Mouse (Mus musculus): Measurements from ENCODE around the gene Odc1. TPM values are rescaled to one million over a fixed set of nuclear protein-coding genes. Genes with fewer than 3 reads are reported as not detected.
"Not testable (repeated sequence)": the region's sequence is repeated elsewhere in the genome, so short reads cannot be mapped to it uniquely, and the experiment has no call there.

Odc1 gene
- total RNA-seq, 2 experiments from 2014 or later, result 177 to 178 TPM

- intact Hi-C loops (cut with DNase I), result loop anchor here (10.0 kb wide), 2 partner anchors 144 to 184 kb away; no protein-coding TSS in a partner anchor
- DNase-seq, result peak; percentile 46
These were observed 3.9 kb downstream of the Odc1 start for GRCm38 (mm10) chr12:17548505-17548904.

- DNase-seq, result not testable (repeated sequence)
- intact Hi-C loops (cut with DNase I), result loop anchor here (10.0 kb wide), 2 partner anchors 145 to 185 kb away; no protein-coding TSS in a partner anchor
These were observed 4.8 kb downstream of the Odc1 start for GRCm38 (mm10) chr12:17549421-17549820.

- no peak for DNase-seq
- intact Hi-C loops (cut with DNase I), result loop anchor here (5.0 kb wide), 1 partner anchor 256 kb away; no protein-coding TSS in a partner anchor
These were observed 6.8 kb downstream of the Odc1 start for GRCm38 (mm10) chr12:17551208-17551995.

GRCm38 (mm10) chr12:17552420-17552819 lies 7.8 kb downstream of the Odc1 start:
- intact Hi-C loops (cut with DNase I), result loop anchor here (5.0 kb wide), 1 partner anchor 255 kb away; no protein-coding TSS in a partner anchor
- no peak for DNase-seq

GRCm38 (mm10) chr12:17552949-17553348 lies 8.4 kb downstream of the Odc1 start:
- intact Hi-C loops (cut with DNase I), result loop anchor here (5.0 kb wide), 1 partner anchor 254 kb away; no protein-coding TSS in a partner anchor
- no peak for DNase-seq

GRCm38 (mm10) chr12:17553627-17554026 lies 9.0 kb downstream of the Odc1 start:
- intact Hi-C loops (cut with DNase I), result loop anchor here (5.0 kb wide), 1 partner anchor 254 kb away; no protein-coding TSS in a partner anchor

GRCm38 (mm10) chr12:17554200-17554951 lies 9.8 kb downstream of the Odc1 start:
- peak; percentile 95 for DNase-seq
- intact Hi-C loops (cut with DNase I), result loop anchor here (5.0 kb wide), 1 partner anchor 253 kb away; no protein-coding TSS in a partner anchor

More at GRCm38 (mm10) chr12:17553627-17554026, 9.0 kb downstream of the Odc1 start:
- no peak for DNase-seq

- DNase-seq, result peak; percentile 90
- intact Hi-C loops (cut with DNase I), result no loop called here
These were observed 12.1 kb downstream of the Odc1 start for GRCm38 (mm10) chr12:17556430-17557343.

GRCm38 (mm10) chr12:17557344-17557966 lies 12.9 kb downstream of the Odc1 start:
- intact Hi-C loops (cut with DNase I), result no loop called here
- peak; percentile 26 for DNase-seq

GRCm38 (mm10) chr12:17557967-17558345 lies 13.4 kb downstream of the Odc1 start:
- DNase-seq, result peak; percentile 93
- intact Hi-C loops (cut with DNase I), result no loop called here

GRCm38 (mm10) chr12:17562396-17562795 lies 17.8 kb downstream of the Odc1 start:
- no peak for DNase-seq
- intact Hi-C loops (cut with DNase I), result no loop called here

- intact Hi-C loops (cut with DNase I), result no loop called here
- no peak for DNase-seq
These were observed 20.9 kb downstream of the Odc1 start for GRCm38 (mm10) chr12:17565393-17566045.

GRCm38 (mm10) chr12:17566046-17566408 lies 21.4 kb downstream of the Odc1 start:
- no peak for DNase-seq
- intact Hi-C loops (cut with DNase I), result no loop called here

GRCm38 (mm10) chr12:17568564-17568963 lies 24.0 kb downstream of the Odc1 start:
- intact Hi-C loops (cut with DNase I), result no loop called here
- DNase-seq, result no peak

- intact Hi-C loops (cut with DNase I), result no loop called here
- DNase-seq, result no peak
These were observed 30.0 kb downstream of the Odc1 start for GRCm38 (mm10) chr12:17574591-17574990.

- intact Hi-C loops (cut with DNase I), result no loop called here
These were observed 30.7 kb downstream of the Odc1 start for GRCm38 (mm10) chr12:17575156-17575910.

GRCm38 (mm10) chr12:17576041-17576440 lies 31.4 kb downstream of the Odc1 start:
- intact Hi-C loops (cut with DNase I), result no loop called here
- DNase-seq, result peak; percentile 67

More at GRCm38 (mm10) chr12:17575156-17575910, 30.7 kb downstream of the Odc1 start:
- DNase-seq, result no peak

GRCm38 (mm10) chr12:17578601-17579000 lies 34.0 kb downstream of the Odc1 start:
- intact Hi-C loops (cut with DNase I), result no loop called here
- DNase-seq, result no peak

GRCm38 (mm10) chr12:17581001-17581400 lies 36.4 kb downstream of the Odc1 start:
- DNase-seq, result no peak
- intact Hi-C loops (cut with DNase I), result no loop called here

All from left cerebral cortex, postnatal 4 days (tissue).